Mouse (Mus musculus) megakaryocyte, adult 5-6 weeks (primary cell): ENCODE measurements around the gene Hsd3b1. TPM values are rescaled to one million over a fixed set of nuclear protein-coding genes. Genes with fewer than 3 reads are reported as not detected.

ENCODE experiments used
- total RNA-seq, 2 experiments: library from RNA; stranded (forward) in 1 of 2; stranded (reverse) in 1 of 2; fragments of 153-499, 151-499 nt in 1 of 2; fragments of 221-1000, 200-1000 nt in 1 of 2; gene quantifications; 2 replicates each; pipeline versions ENCODE4 v1.2.3 to v1.2.4; 2015 to 2017

The Hsd3b1 gene
- total RNA-seq, 2 experiments from 2014 or later, result not detected

Other genes with a start within 250 kb of the Hsd3b1 start
- gene Hsd3b5, start 229.5 kb downstream of the Hsd3b1 start, total RNA-seq (2015), result not detected in 2 replicates
- gene Hsd3b5, start 229.5 kb downstream of the Hsd3b1 start, total RNA-seq (2017), result not detected in 2 replicates
- gene Hsd3b2, start 135.3 kb downstream of the Hsd3b1 start, total RNA-seq (2015), result not detected in 2 replicates
- not detected in 2 replicates for gene Hsd3b2, start 135.3 kb downstream of the Hsd3b1 start, total RNA-seq (2017)
- not detected in 2 replicates for gene Hsd3b3, start 96.7 kb downstream of the Hsd3b1 start, total RNA-seq (2015)
- not detected in 2 replicates for gene Hsd3b3, start 96.7 kb downstream of the Hsd3b1 start, total RNA-seq (2017)
- gene Hsd3b6, start 45.4 kb downstream of the Hsd3b1 start, total RNA-seq (2015), result not detected in 2 replicates
- gene Hsd3b6, start 45.4 kb downstream of the Hsd3b1 start, total RNA-seq (2017), result not detected in 2 replicates
- not detected in 2 replicates for gene Hao2, start 33.4 kb upstream of the Hsd3b1 start, total RNA-seq (2015)
- not detected in 2 replicates for gene Hao2, start 33.4 kb upstream of the Hsd3b1 start, total RNA-seq (2017)